Mouse (Mus musculus) layer of hippocampus, adult 11-12 months (tissue): ENCODE data around the gene Zscan4f.
"Not testable (repeated sequence)": the region's sequence is repeated elsewhere in the genome, so short reads cannot be mapped to it uniquely, and the experiment has no call there.

Source experiments
- DNase-seq: peaks from one replicate; pipeline ENCODE4 v3.0.0; 2022; ENCODE audit warnings: low spot score

Gene Zscan4f

DNA sequence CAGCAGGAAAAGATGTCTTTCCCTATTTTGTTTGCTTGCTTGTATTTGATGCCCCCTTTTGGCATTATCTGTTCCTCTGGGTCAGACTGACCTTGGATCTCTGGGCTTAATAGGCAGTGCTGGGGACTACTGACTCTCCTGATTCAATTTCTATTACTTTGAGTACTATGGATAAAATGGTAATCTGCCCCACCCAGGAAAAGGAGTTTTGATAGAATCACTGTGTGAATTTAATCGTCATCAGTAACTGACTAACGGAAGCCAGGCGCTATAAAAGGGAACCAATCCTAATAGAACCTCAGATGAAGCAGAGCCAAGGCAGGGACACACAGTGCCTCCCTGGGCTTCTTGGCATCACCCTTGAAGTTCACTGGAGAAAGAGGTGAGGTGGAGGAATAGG, at the start of gene Zscan4f:
Zscan4f (plus strand) TSS at position 301 of the 400 bp plus-strand sequence.
- DNase-seq, result not testable (repeated sequence)

DNA sequence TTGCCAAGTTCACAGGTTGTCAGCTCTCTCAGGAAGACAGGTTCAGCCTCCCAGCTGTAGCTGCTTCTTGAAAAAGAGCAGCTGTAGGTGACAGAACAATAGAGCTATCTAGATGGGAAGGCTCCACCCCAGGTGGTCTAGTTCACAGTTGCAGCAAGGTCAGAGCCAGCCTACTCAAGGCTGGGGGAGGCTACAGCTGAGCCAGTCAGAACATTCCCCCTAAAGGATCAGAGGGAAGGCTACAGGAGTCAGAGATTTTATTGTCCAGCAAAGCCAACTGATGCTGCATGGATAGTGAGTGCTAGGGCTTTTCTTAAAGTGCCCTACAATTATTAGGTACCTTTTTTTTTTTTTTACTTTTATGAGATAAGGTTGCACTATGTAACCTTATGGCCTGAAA, 13.1 kb upstream of the Zscan4f start:
- DNase-seq, result not testable (repeated sequence)
